Mouse (Mus musculus): ENCODE data around the gene Csnk1g2. TPM values are rescaled to one million over a fixed set of nuclear protein-coding genes. Genes with fewer than 3 reads are reported as not detected.
"Not testable (repeated sequence)": the region's sequence is repeated elsewhere in the genome, so short reads cannot be mapped to it uniquely, and the experiment has no call there.

Gene Csnk1g2
- polyA plus RNA-seq, 1 experiment from 2014 or later: 79.9 TPM

GRCm38 (mm10) chr10:80628925-80629324 lies 6.3 kb downstream of the Csnk1g2 start:
- Histone ChIP-seq H3K27ac (ENCODE audit: low read length) (no peak overlapping the region), H3K4me3 (ENCODE audit: low read depth, low read length) (no peak overlapping the region), H3K9ac (ENCODE audit: low read depth, low read length) (no peak overlapping the region), H3K4me2 (ENCODE audit: low read length) (no peak overlapping the region), H3K27me3 (ENCODE audit: control insufficient read depth, insufficient read depth, low read depth, low read length) (no peaks in the 10 kb centered on the region), H3K9me3 (replicated peaks; ENCODE audit: control insufficient read depth, low read length, poor library complexity, severe bottlenecking) (no peaks in the 10 kb centered on the region), H3K4me1 (ENCODE audit: control insufficient read depth, insufficient read depth, low read length) (peaks cover 13% of the 10 kb centered on the region), H3K36me3 (ENCODE audit: control insufficient read depth, insufficient read depth, low read length) (no peaks in the 10 kb centered on the region)
- no peak for ATAC-seq
- 85% methylated on average over 9 of the region's 9 CpGs for WGBS

DNA sequence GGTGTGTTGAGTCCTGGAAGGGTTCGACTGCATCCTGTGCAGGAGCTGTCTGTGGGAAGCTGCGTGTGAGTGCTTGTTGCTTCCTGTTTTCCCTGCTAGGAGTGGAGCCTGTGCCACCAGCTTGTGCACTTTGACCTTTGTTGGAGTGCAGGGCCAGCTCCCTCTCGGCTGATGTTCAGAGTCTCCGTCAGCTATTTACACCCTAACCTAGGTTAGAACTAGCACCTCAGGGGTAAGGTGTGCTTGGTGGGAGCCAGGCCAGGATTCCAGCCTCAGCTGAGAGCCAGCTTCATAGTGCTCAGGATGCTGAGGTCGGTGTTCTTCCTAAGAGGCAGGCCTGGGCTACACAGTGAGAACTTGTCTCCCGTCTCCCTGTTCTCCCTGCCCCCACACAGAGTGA lies 12.7 kb downstream of the Csnk1g2 start:
- Histone ChIP-seq H3K9me3 (replicated peaks; ENCODE audit: control insufficient read depth, low read length, poor library complexity, severe bottlenecking) (no peaks in the 10 kb centered on the region), H3K4me1 (ENCODE audit: control insufficient read depth, insufficient read depth, low read length) (no peaks in the 10 kb centered on the region), H3K4me2 (ENCODE audit: low read length) (no peak overlapping the region), H3K27me3 (ENCODE audit: control insufficient read depth, insufficient read depth, low read depth, low read length) (no peaks in the 10 kb centered on the region), H3K27ac (ENCODE audit: low read length) (no peak overlapping the region), H3K9ac (ENCODE audit: low read depth, low read length) (no peak overlapping the region), H3K4me3 (ENCODE audit: low read depth, low read length) (no peak overlapping the region), H3K36me3 (ENCODE audit: control insufficient read depth, insufficient read depth, low read length) (peaks cover 50% of the 10 kb centered on the region)
- 92% methylated on average over 6 of the region's 6 CpGs for WGBS
- no peak for ATAC-seq

DNA sequence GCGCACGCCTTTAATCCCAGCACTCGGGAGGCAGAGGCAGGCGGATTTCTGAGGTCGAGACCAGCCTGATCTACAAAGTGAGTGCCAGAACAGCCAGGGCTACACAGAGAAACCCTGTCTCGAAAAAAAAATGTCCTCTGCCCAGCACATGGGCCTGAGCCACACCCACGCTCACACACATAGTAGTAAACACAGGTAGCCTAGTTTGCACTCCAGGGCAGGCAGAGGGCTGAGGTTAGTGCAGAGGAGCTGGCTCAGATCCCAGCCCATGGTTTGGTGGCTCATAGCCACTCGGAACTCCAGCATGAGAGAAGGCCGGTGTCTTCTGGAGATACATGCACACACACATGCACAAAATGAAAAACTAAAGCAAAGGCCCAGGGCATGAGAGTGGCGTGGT lies 24.3 kb downstream of the Csnk1g2 start:
- H3K9me3 ChIP-seq (replicated peaks; ENCODE audit: control insufficient read depth, low read length, poor library complexity, severe bottlenecking): no peaks in the 10 kb centered on the region
- H3K27ac ChIP-seq (ENCODE audit: low read length): no peak overlapping the region
- peaks cover 50% of the 10 kb centered on the region for H3K36me3 ChIP-seq (ENCODE audit: control insufficient read depth, insufficient read depth, low read length)
- WGBS: 96% methylated on average over 10 of the region's 10 CpGs
- H3K4me1 ChIP-seq (ENCODE audit: control insufficient read depth, insufficient read depth, low read length): no peaks in the 10 kb centered on the region
- no peak overlapping the region for H3K4me3 ChIP-seq (ENCODE audit: low read depth, low read length)
- H3K27me3 ChIP-seq (ENCODE audit: control insufficient read depth, insufficient read depth, low read depth, low read length): no peaks in the 10 kb centered on the region
- no peak for ATAC-seq
- H3K9ac ChIP-seq (ENCODE audit: low read depth, low read length): no peak overlapping the region
- H3K4me2 ChIP-seq (ENCODE audit: low read length): no peak overlapping the region

- 89% methylated on average over 6 of the region's 6 CpGs for WGBS
- H3K36me3 ChIP-seq (ENCODE audit: control insufficient read depth, insufficient read depth, low read length): peaks cover 25% of the 10 kb centered on the region
- H3K27ac ChIP-seq (ENCODE audit: low read length); H3K27me3 ChIP-seq (ENCODE audit: control insufficient read depth, insufficient read depth, low read depth, low read length); ATAC-seq; H3K4me2 ChIP-seq (ENCODE audit: low read length); H3K9me3 ChIP-seq (replicated peaks; ENCODE audit: control insufficient read depth, low read length, poor library complexity, severe bottlenecking); H3K4me1 ChIP-seq (ENCODE audit: control insufficient read depth, insufficient read depth, low read length); H3K4me3 ChIP-seq (ENCODE audit: low read depth, low read length); H3K9ac ChIP-seq (ENCODE audit: low read depth, low read length): not testable (repeated sequence)
These were observed 27.3 kb downstream of the Csnk1g2 start for GRCm38 (mm10) chr10:80649910-80650309.

GRCm38 (mm10) chr10:80650392-80650791 lies 27.8 kb downstream of the Csnk1g2 start:
- H3K9ac ChIP-seq (ENCODE audit: low read depth, low read length): no peak overlapping the region
- no peak overlapping the region for H3K27ac ChIP-seq (ENCODE audit: low read length)
- no peak overlapping the region for H3K4me2 ChIP-seq (ENCODE audit: low read length)
- ATAC-seq: no peak
- no peak overlapping the region for H3K4me3 ChIP-seq (ENCODE audit: low read depth, low read length)
- no peaks in the 10 kb centered on the region for H3K27me3 ChIP-seq (ENCODE audit: control insufficient read depth, insufficient read depth, low read depth, low read length)
- WGBS: 91% methylated on average over 10 of the region's 10 CpGs
- no peaks in the 10 kb centered on the region for H3K9me3 ChIP-seq (replicated peaks; ENCODE audit: control insufficient read depth, low read length, poor library complexity, severe bottlenecking)
- peaks cover 20% of the 10 kb centered on the region for H3K36me3 ChIP-seq (ENCODE audit: control insufficient read depth, insufficient read depth, low read length)
- H3K4me1 ChIP-seq (ENCODE audit: control insufficient read depth, insufficient read depth, low read length): peaks cover 15% of the 10 kb centered on the region

GRCm38 (mm10) chr10:80653156-80653720 lies 30.6 kb downstream of the Csnk1g2 start:
- H3K9ac ChIP-seq (ENCODE audit: low read depth, low read length): no peak overlapping the region
- H3K36me3 ChIP-seq (ENCODE audit: control insufficient read depth, insufficient read depth, low read length): peaks cover 1% of the 10 kb centered on the region; the same call in 1 of the 2 replicates
- 91% methylated on average over 6 of the region's 6 CpGs for WGBS
- no peak for ATAC-seq
- no peaks in the 10 kb centered on the region for H3K27me3 ChIP-seq (ENCODE audit: control insufficient read depth, insufficient read depth, low read depth, low read length)
- H3K4me3 ChIP-seq (ENCODE audit: low read depth, low read length): no peak overlapping the region
- no peak overlapping the region for H3K4me2 ChIP-seq (ENCODE audit: low read length)
- peaks cover 25% of the 10 kb centered on the region for H3K4me1 ChIP-seq (ENCODE audit: control insufficient read depth, insufficient read depth, low read length)
- no peak overlapping the region for H3K27ac ChIP-seq (ENCODE audit: low read length)
- no peaks in the 10 kb centered on the region for H3K9me3 ChIP-seq (replicated peaks; ENCODE audit: control insufficient read depth, low read length, poor library complexity, severe bottlenecking)

DNA sequence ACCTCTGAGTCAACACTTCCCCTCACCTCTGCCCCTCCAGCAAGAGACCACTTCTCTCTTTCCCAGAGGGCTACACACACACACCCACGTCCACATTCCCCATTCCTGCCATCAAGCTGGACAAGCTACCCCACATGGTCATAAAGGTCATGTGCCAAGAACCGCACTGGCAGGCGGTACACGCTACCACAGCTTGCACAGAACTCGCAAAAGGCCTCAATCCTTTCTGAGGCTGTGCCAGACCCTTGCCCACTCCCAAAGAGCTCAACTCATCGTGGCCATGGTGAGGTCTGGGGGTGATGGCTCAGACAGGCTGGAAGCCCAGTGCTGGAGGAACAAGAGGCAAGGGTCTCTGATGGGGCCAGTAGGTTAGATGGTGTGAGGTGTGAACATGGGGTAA lies 32.2 kb downstream of the Csnk1g2 start:
- ATAC-seq: no peak
- Histone ChIP-seq H3K36me3 (ENCODE audit: control insufficient read depth, insufficient read depth, low read length) (no peaks in the 10 kb centered on the region), H3K27ac (ENCODE audit: low read length) (no peak overlapping the region), H3K4me1 (ENCODE audit: control insufficient read depth, insufficient read depth, low read length) (peaks cover 26% of the 10 kb centered on the region), H3K4me3 (ENCODE audit: low read depth, low read length) (no peak overlapping the region), H3K27me3 (ENCODE audit: control insufficient read depth, insufficient read depth, low read depth, low read length) (no peaks in the 10 kb centered on the region), H3K4me2 (ENCODE audit: low read length) (peak overlapping the region; percentile 92), H3K9ac (ENCODE audit: low read depth, low read length) (no peak overlapping the region), H3K9me3 (replicated peaks; ENCODE audit: control insufficient read depth, low read length, poor library complexity, severe bottlenecking) (no peaks in the 10 kb centered on the region)
- 86% methylated on average over 6 of the region's 6 CpGs for WGBS

DNA sequence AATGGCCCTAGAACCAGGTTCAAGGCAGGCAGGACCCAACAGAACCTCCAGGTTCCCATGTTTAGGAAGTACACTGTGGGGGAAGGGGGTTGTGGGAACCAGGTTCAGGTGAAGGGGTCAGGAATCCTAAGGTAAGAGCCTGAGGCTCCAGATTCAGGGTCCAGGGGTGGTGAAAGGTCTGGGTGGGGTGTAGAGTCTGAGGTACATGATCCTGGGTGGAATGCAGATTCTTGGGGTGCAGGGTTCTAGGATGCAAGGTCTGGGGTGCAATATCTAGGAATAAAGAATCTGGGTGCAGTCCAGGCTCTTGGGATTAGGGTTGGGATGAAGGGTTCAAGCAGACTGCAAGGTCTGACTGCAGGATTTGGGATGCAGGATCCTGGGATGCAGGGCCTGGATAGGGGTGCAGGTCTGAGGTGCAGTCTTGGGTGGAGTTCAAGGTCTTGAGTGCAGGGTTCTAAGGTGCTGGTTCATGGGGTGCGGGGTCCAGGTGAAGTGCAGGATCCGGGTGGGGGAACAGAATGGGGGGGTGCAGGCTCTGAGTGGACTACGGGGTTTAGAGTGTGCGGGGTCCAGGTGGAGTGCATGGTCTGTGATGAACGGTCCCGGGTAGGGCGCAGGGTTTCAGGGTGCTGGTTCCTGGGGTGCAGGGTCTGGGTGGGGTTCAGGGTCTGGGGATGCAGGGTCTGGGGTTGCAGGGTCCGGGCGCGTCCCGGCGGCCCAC lies 32.9 kb downstream of the Csnk1g2 start:
- peak overlapping the region; percentile 73 for H3K4me3 ChIP-seq (ENCODE audit: low read depth, low read length)
- H3K9ac ChIP-seq (ENCODE audit: low read depth, low read length): peak overlapping the region; percentile 95
- H3K4me1 ChIP-seq (ENCODE audit: control insufficient read depth, insufficient read depth, low read length): peaks cover 26% of the 10 kb centered on the region
- peak; percentile 47 for ATAC-seq
- H3K36me3 ChIP-seq (ENCODE audit: control insufficient read depth, insufficient read depth, low read length): no peaks in the 10 kb centered on the region
- peak overlapping the region; percentile 92 for H3K4me2 ChIP-seq (ENCODE audit: low read length)
- 4% methylated on average over 12 of the region's 12 CpGs for WGBS
- H3K27me3 ChIP-seq (ENCODE audit: control insufficient read depth, insufficient read depth, low read depth, low read length): no peaks in the 10 kb centered on the region
- peak overlapping the region; percentile 87 for H3K27ac ChIP-seq (ENCODE audit: low read length)
- H3K9me3 ChIP-seq (replicated peaks; ENCODE audit: control insufficient read depth, low read length, poor library complexity, severe bottlenecking): no peaks in the 10 kb centered on the region

DNA sequence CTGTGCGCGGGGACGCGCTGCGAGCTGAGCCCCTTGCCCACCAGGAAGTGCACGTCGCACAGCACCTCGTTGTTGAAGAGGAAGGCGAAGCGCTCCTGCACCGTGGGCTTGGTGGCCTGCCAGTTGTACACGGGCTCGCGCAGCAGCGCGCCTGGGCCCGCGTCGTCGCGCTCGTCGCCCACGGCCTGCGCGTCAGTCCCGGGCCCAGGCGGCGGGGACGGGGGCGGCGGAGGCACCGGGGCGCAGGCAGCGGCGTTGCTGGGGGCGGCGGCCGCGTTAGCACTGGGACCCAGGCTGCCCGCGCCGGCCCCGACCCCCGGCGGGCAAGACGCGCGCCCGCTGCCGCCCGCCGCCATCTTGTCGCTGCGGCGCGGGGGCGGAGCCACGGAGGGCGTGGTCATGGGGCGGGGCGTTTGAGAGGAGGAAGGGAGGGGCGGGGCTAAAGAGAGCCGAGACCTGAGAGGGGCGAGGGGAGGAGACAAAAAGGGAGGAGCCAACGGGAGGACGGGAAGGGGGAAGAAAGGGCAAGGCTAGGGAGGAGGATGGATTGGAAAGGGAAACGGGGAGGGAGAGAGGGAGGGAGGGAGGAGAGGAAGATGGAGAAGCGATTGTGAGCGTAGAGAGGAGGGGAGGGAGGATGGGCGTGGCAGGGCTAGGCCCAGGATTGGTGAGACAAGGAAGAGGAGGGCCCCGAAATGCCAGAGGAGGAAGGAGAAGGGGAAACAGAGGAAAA lies 33.7 kb downstream of the Csnk1g2 start:
- under 1% methylated on average over 62 of the region's 72 CpGs for WGBS
- Histone ChIP-seq H3K9me3 (replicated peaks; ENCODE audit: control insufficient read depth, low read length, poor library complexity, severe bottlenecking) (no peaks in the 10 kb centered on the region), H3K36me3 (ENCODE audit: control insufficient read depth, insufficient read depth, low read length) (no peaks in the 10 kb centered on the region), H3K27ac (ENCODE audit: low read length) (peak overlapping the region; percentile 87), H3K27me3 (ENCODE audit: control insufficient read depth, insufficient read depth, low read depth, low read length) (no peaks in the 10 kb centered on the region), H3K4me2 (ENCODE audit: low read length) (peak overlapping the region; percentile 92), H3K4me1 (ENCODE audit: control insufficient read depth, insufficient read depth, low read length) (peaks cover 26% of the 10 kb centered on the region), H3K9ac (ENCODE audit: low read depth, low read length) (peak overlapping the region; percentile 95), H3K4me3 (ENCODE audit: low read depth, low read length) (peak overlapping the region; percentile 73)
- ATAC-seq: peak; percentile 82

All from midbrain, embryonic 16.5 days (tissue).